In genomic region chr5:20646947-20647346, GRCm38 (mm10) we compare ENCODE assay signal across 25 mouse cellular contexts.
DNase-seq lines count a peak whose midpoint lies in the region; ATAC-seq and TF ChIP-seq lines count a peak whose summit lies in the region.
"Had no signal": no experiment of that assay in that cellular context is flagged by ENCODE, and none has a peak within 500 bp of the region (broad histone marks: within the 10 kb centered on the region; RNA-seq: fewer than 3 reads in every experiment).

No protein-coding gene starts in this region.

- no peak overlapping the region for H3K4me2 ChIP-seq in hindbrain, embryonic 13.5 days
- H3K4me2 ChIP-seq in hindbrain, embryonic 16.5 days (ENCODE audit: low read length): no peak overlapping the region
- H3K4me2 ChIP-seq in lung, embryonic 15.5 days: no peak overlapping the region
- no peak overlapping the region for H3K4me2 ChIP-seq in midbrain, embryonic 15.5 days
- no peak overlapping the region for H3K4me2 ChIP-seq in midbrain, postnatal 0 days (ENCODE audit: low read depth, low read length, poor library complexity, severe bottlenecking)
- H3K4me2 ChIP-seq: forebrain, embryonic 13.5 days; heart, embryonic 11.5 days; heart, embryonic 15.5 days had no signal

- no peak overlapping the region for H3K4me3 ChIP-seq in hindbrain, embryonic 13.5 days
- H3K4me3 ChIP-seq in hindbrain, embryonic 16.5 days (ENCODE audit: low read length): no peak overlapping the region
- no peak overlapping the region for H3K4me3 ChIP-seq in lung, embryonic 15.5 days
- H3K4me3 ChIP-seq in midbrain, embryonic 15.5 days: no peak overlapping the region
- H3K4me3 ChIP-seq in midbrain, postnatal 0 days (ENCODE audit: low read depth, low read length): no peak overlapping the region
- H3K4me3 ChIP-seq: forebrain, embryonic 10.5 days; forebrain, embryonic 13.5 days; heart, adult 2 months; heart, embryonic 15.5 days had no signal

- no peaks in the 10 kb centered on the region for H3K27me3 ChIP-seq in hindbrain, embryonic 13.5 days
- no peaks in the 10 kb centered on the region for H3K27me3 ChIP-seq in hindbrain, embryonic 16.5 days (replicated peaks; ENCODE audit: control insufficient read depth, insufficient read depth, low read length)
- H3K27me3 ChIP-seq in lung, embryonic 15.5 days: no peaks in the 10 kb centered on the region
- no peaks in the 10 kb centered on the region for H3K27me3 ChIP-seq in midbrain, embryonic 15.5 days (replicated peaks)
- no peaks in the 10 kb centered on the region for H3K27me3 ChIP-seq in midbrain, postnatal 0 days (ENCODE audit: insufficient read depth, low read length)
- H3K27me3 ChIP-seq: forebrain, embryonic 13.5 days; heart, embryonic 15.5 days had no signal

- H3K9me3 ChIP-seq in hindbrain, embryonic 13.5 days: no peaks in the 10 kb centered on the region
- H3K9me3 ChIP-seq in hindbrain, embryonic 16.5 days (ENCODE audit: control insufficient read depth, low read length): no peaks in the 10 kb centered on the region
- no peaks in the 10 kb centered on the region for H3K9me3 ChIP-seq in lung, embryonic 15.5 days
- no peaks in the 10 kb centered on the region for H3K9me3 ChIP-seq in midbrain, embryonic 15.5 days
- no peaks in the 10 kb centered on the region for H3K9me3 ChIP-seq in midbrain, postnatal 0 days (ENCODE audit: low read length)
- H3K9me3 ChIP-seq: forebrain, embryonic 10.5 days; forebrain, embryonic 13.5 days; heart, embryonic 15.5 days had no signal

- no peak overlapping the region for H3K9ac ChIP-seq in hindbrain, embryonic 13.5 days
- H3K9ac ChIP-seq in hindbrain, embryonic 16.5 days (ENCODE audit: low read depth, low read length): no peak overlapping the region
- no peak overlapping the region for H3K9ac ChIP-seq in lung, embryonic 15.5 days
- no peak overlapping the region for H3K9ac ChIP-seq in midbrain, embryonic 15.5 days
- no peak overlapping the region for H3K9ac ChIP-seq in midbrain, postnatal 0 days (replicated peaks; ENCODE audit: low read length, poor library complexity, severe bottlenecking)
- H3K9ac ChIP-seq: forebrain, embryonic 13.5 days; heart, embryonic 15.5 days had no signal

- 93% methylated on average over 3 of the region's 3 CpGs for WGBS in hindbrain, embryonic 13.5 days
- WGBS in hindbrain, embryonic 16.5 days: 97% methylated on average over 3 of the region's 3 CpGs
- 87% methylated on average over 3 of the region's 3 CpGs for WGBS in lung, embryonic 15.5 days
- WGBS in midbrain, embryonic 15.5 days: 88% methylated on average over 3 of the region's 3 CpGs
- 90% methylated on average over 3 of the region's 3 CpGs for WGBS in midbrain, postnatal 0 days

- no peak for DNase-seq in frontal cortex, adult 2 months (ENCODE audit: extremely low spot score in 1 of 2, low spot score in 1 of 2)
- DNase-seq in lung, postnatal 36 days: no peak
- DNase-seq in midbrain, postnatal 0 days (ENCODE audit: low spot score): no peak
- DNase-seq: adrenal gland, adult 8-10 months; adrenal gland, postnatal 25 days; cerebellum, adult 18-20 months; cerebellum, adult 9-10 months; cerebellum, postnatal 14 days; gastrocnemius, postnatal 25 days; heart, adult 2 months; heart, postnatal 10 days; heart, postnatal 36 days had no signal

- H3K4me1 ChIP-seq in hindbrain, embryonic 13.5 days (replicated peaks): peaks cover 4% of the 10 kb centered on the region; the same call in 1 of the 2 replicates
- peaks cover 3% of the 10 kb centered on the region; the same call in 1 of the 2 replicates for H3K4me1 ChIP-seq in hindbrain, embryonic 16.5 days (ENCODE audit: control insufficient read depth, insufficient read depth, low read depth, low read length)
- no peaks in the 10 kb centered on the region for H3K4me1 ChIP-seq in lung, embryonic 15.5 days
- H3K4me1 ChIP-seq in midbrain, embryonic 15.5 days: no peaks in the 10 kb centered on the region
- H3K4me1 ChIP-seq in midbrain, postnatal 0 days (ENCODE audit: insufficient read depth, low read length): no peaks in the 10 kb centered on the region
- H3K4me1 ChIP-seq: forebrain, embryonic 10.5 days; heart, embryonic 15.5 days had no signal

- H3K36me3 ChIP-seq in hindbrain, embryonic 13.5 days: peaks cover 14% of the 10 kb centered on the region
- no peaks in the 10 kb centered on the region for H3K36me3 ChIP-seq in hindbrain, embryonic 16.5 days (ENCODE audit: control insufficient read depth, insufficient read depth, low read length)
- no peaks in the 10 kb centered on the region for H3K36me3 ChIP-seq in lung, embryonic 15.5 days
- no peaks in the 10 kb centered on the region for H3K36me3 ChIP-seq in midbrain, embryonic 15.5 days (replicated peaks)
- H3K36me3 ChIP-seq in midbrain, postnatal 0 days (ENCODE audit: insufficient read depth, low read length): no peaks in the 10 kb centered on the region
- H3K36me3 ChIP-seq: forebrain, embryonic 10.5 days; heart, embryonic 15.5 days had no signal

- ATAC-seq in frontal cortex, adult (ENCODE audit: low TSS enrichment): peak; percentile 16
- ATAC-seq in hindbrain, embryonic 13.5 days (ENCODE audit: low FRiP score): 0 out of 2 replicates have a peak, but pooled peaks have one; percentile 57
- ATAC-seq in hindbrain, embryonic 16.5 days: no peak
- ATAC-seq in lung, embryonic 15.5 days (ENCODE audit: borderline replicate concordance, extremely low read depth, low FRiP score, low TSS enrichment): peak; percentile 23; the same call in 1 of the 2 replicates
- ATAC-seq in midbrain, embryonic 15.5 days (replicated peaks): 0 out of 2 replicates have a peak, but pooled peaks have one; percentile 43
- ATAC-seq in midbrain, postnatal 0 days (ENCODE audit: low FRiP score): no peak
- ATAC-seq: activated CD4-positive, CD25-positive, alpha-beta regulatory T cell, adult 4 months; forebrain, embryonic 13.5 days; forebrain, embryonic 16.5 days; hindbrain, postnatal 0 days; inflammation-experienced regulatory T-cells, adult 6 months had no signal

- TF ChIP-seq CTCF in midbrain, postnatal 0 days (IDR thresholded peaks at IDR 0.05): no peak

- H3K27ac ChIP-seq in hindbrain, embryonic 13.5 days: no peak overlapping the region
- no peak overlapping the region for H3K27ac ChIP-seq in hindbrain, embryonic 16.5 days (ENCODE audit: low read depth, low read length)
- no peak overlapping the region for H3K27ac ChIP-seq in lung, embryonic 15.5 days
- H3K27ac ChIP-seq in midbrain, embryonic 15.5 days: no peak overlapping the region
- no peak overlapping the region for H3K27ac ChIP-seq in midbrain, postnatal 0 days (ENCODE audit: low read depth, low read length)
- H3K27ac ChIP-seq: forebrain, embryonic 10.5 days; forebrain, embryonic 13.5 days; heart, adult 2 months; heart, embryonic 15.5 days; hindbrain, postnatal 0 days had no signal

Comparison
In these comparisons a context has a peak if more than half of its experiments do, and no peak if none do; other contexts are left out.
1. ATAC-seq: peak in frontal cortex, adult (single experiment), hindbrain, embryonic 13.5 days (single experiment), lung, embryonic 15.5 days (single experiment) and midbrain, embryonic 15.5 days (single experiment); none in hindbrain, embryonic 16.5 days (single experiment) and midbrain, postnatal 0 days (single experiment).